Mouse (Mus musculus): Measurements from ENCODE around the gene Ivns1abp. TPM values are rescaled to one million over a fixed set of nuclear protein-coding genes. Genes with fewer than 3 reads are reported as not detected.
"Not testable (repeated sequence)": the region's sequence is repeated elsewhere in the genome, so short reads cannot be mapped to it uniquely, and the experiment has no call there.

Ivns1abp gene
- total and polyA plus RNA-seq, 3 experiments: 77.6 to 216 (median 197) TPM

DNA sequence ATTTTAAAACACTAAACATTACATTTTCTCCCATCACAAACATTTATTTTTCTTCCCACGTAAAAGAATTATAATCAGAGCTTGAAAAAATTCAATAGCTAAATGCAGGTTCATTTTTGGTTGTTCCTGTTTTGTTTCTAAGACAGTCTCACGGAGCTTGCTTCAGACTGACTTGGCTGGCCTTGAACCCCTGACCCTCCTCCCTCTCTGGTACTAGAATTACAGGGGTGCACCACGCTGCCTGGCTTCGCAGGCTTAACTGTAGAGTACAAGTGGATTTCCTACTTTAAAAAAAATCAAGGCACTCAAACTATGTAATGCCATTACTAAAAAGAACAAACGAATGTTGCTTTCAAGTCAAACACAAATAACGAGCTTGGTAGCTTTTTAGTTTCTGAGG lies 42.8 kb upstream of the Ivns1abp start:
- H3K9me3 ChIP-seq (replicated peaks; ENCODE audit: low read length): no peaks in the 10 kb centered on the region
- no peaks in the 10 kb centered on the region for H3K36me3 ChIP-seq (replicated peaks in 1 of 2; ENCODE audit: control insufficient read depth in 1 of 2, insufficient read depth in 1 of 2, low read length in 1 of 2)
- no peak overlapping the region for H3K4me3 ChIP-seq (replicated peaks in 1 of 3; ENCODE audit: low read depth in 2 of 3, low read length in 2 of 3, poor library complexity in 1 of 3)
- no peak overlapping the region for H3K9ac ChIP-seq (ENCODE audit: insufficient read depth, low read depth)
- dilution Hi-C loops (cut with MboI; ENCODE audit: extremely low pct_ligation_motif_present, extremely low pct_unique_long_range_greater_than_20kb, low sequenced_read_pairs): no loop called here
- DNase-seq (ENCODE audit: extremely low read depth): no peak
- H3K4me2 ChIP-seq (ENCODE audit: insufficient read depth, low read depth, poor library complexity, severe bottlenecking): no peak overlapping the region
- no peak overlapping the region for H3K27ac ChIP-seq (ENCODE audit: insufficient read depth, low read depth)
- in situ Hi-C loops (cut with MboI; ENCODE audit: low pct_ligation_motif_present, low pct_unique_long_range_greater_than_20kb, low sequenced_read_pairs): no loop called here
- peaks cover 5 to 15% of the 10 kb centered on the region in 2 experiments for H3K4me1 ChIP-seq (ENCODE audit: control insufficient read depth in 1 of 2, insufficient read depth in 2 of 2)
- H3K79me2 ChIP-seq (replicated peaks; ENCODE audit: control insufficient read depth, extremely low read depth, insufficient read depth, poor library complexity, severe bottlenecking): no peaks in the 10 kb centered on the region
- TF ChIP-seq CTCF (conservative IDR thresholded peaks at IDR 0.05 in 1 of 2, IDR thresholded peaks at IDR 0.05 in 1 of 2; ENCODE audit: low read depth in 2 of 2, low read length in 2 of 2) (no peak), MYC (IDR thresholded peaks at IDR 0.05; ENCODE audit: low read depth, low read length) (no peak)
- no peaks in the 10 kb centered on the region for H3K27me3 ChIP-seq (replicated peaks)

GRCm38 (mm10) chr1:151301904-151302303 lies 42.4 kb upstream of the Ivns1abp start:
- dilution Hi-C loops (cut with MboI; ENCODE audit: extremely low pct_ligation_motif_present, extremely low pct_unique_long_range_greater_than_20kb, low sequenced_read_pairs) (no loop called here), in situ Hi-C loops (cut with MboI; ENCODE audit: low pct_ligation_motif_present, low pct_unique_long_range_greater_than_20kb, low sequenced_read_pairs) (no loop called here)
- TF ChIP-seq JUND (conservative IDR thresholded peaks at IDR 0.05; ENCODE audit: low read depth, low read length) (no peak), MEF2A (IDR thresholded peaks at IDR 0.05; ENCODE audit: borderline replicate concordance, low read depth, low read length) (0 out of 2 replicates have a peak, but pooled peaks have one; percentile 14), POLR2AphosphoS2 (IDR thresholded peaks at IDR 0.05; ENCODE audit: low read depth, low read length) (no peak)
- Histone ChIP-seq H3K4me2 (ENCODE audit: insufficient read depth, low read depth, poor library complexity, severe bottlenecking) (no peak overlapping the region), H3K36me3 (replicated peaks in 1 of 2; ENCODE audit: control insufficient read depth in 1 of 2, insufficient read depth in 1 of 2, low read length in 1 of 2) (no peaks in the 10 kb centered on the region), H3K9me3 (replicated peaks; ENCODE audit: low read length) (no peaks in the 10 kb centered on the region), H3K9ac (ENCODE audit: insufficient read depth, low read depth) (no peak overlapping the region), H3K27me3 (replicated peaks) (no peaks in the 10 kb centered on the region), H3K4me1 (ENCODE audit: control insufficient read depth in 1 of 2, insufficient read depth in 2 of 2) (peaks cover 5 to 15% of the 10 kb centered on the region in 2 experiments), H3K79me2 (replicated peaks; ENCODE audit: control insufficient read depth, extremely low read depth, insufficient read depth, poor library complexity, severe bottlenecking) (no peaks in the 10 kb centered on the region), H3K27ac (ENCODE audit: insufficient read depth, low read depth) (no peak overlapping the region), H3K4me3 (replicated peaks in 1 of 3; ENCODE audit: low read depth in 2 of 3, low read length in 2 of 3, poor library complexity in 1 of 3) (no peak overlapping the region)
- no peak for DNase-seq (ENCODE audit: extremely low read depth)

DNA sequence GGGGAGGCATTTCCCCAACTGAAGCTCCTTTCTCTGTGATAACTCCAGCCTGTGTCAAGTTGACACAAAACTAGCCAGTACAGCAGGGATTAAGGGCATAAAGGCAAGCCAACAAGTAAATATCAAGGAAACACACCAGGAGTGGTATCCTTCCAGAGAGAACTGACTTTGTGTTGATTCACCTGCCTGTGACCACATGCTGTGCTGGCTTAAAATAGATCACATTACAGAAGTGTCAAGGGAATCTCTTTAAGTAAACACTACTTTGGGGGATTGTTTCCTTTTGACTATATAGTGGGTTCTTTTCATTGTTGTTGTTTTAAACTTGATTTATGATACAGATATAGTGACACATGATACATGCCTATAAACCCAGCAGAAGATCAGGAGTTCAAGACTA lies 41.0 kb upstream of the Ivns1abp start:
- H3K27me3 ChIP-seq (replicated peaks): no peaks in the 10 kb centered on the region
- H3K4me3 ChIP-seq (replicated peaks in 1 of 3; ENCODE audit: low read depth in 2 of 3, low read length in 2 of 3, poor library complexity in 1 of 3): no peak overlapping the region
- H3K79me2 ChIP-seq (replicated peaks; ENCODE audit: control insufficient read depth, extremely low read depth, insufficient read depth, poor library complexity, severe bottlenecking): no peaks in the 10 kb centered on the region
- H3K9me3 ChIP-seq (replicated peaks; ENCODE audit: low read length): no peaks in the 10 kb centered on the region
- DNase-seq (ENCODE audit: extremely low read depth): no peak
- no peak overlapping the region for H3K4me2 ChIP-seq (ENCODE audit: insufficient read depth, low read depth, poor library complexity, severe bottlenecking)
- H3K27ac ChIP-seq (ENCODE audit: insufficient read depth, low read depth): no peak overlapping the region
- TF ChIP-seq ZNF384 (IDR thresholded peaks at IDR 0.05; ENCODE audit: low read depth, low read length) (no peak), MAX (IDR thresholded peaks at IDR 0.05; ENCODE audit: low read length) (no peak), MXI1 (IDR thresholded peaks at IDR 0.05; ENCODE audit: low read depth, low read length) (no peak), PAX5 (IDR thresholded peaks at IDR 0.05; ENCODE audit: low read length) (no peak), TCF12 (IDR thresholded peaks at IDR 0.05; ENCODE audit: low read depth, low read length) (no peak), MEF2A (IDR thresholded peaks at IDR 0.05; ENCODE audit: borderline replicate concordance, low read depth, low read length) (no peak), JUN (IDR thresholded peaks at IDR 0.05; ENCODE audit: insufficient read depth, low read depth, low read length) (no peak), POLR2AphosphoS2 (IDR thresholded peaks at IDR 0.05; ENCODE audit: low read depth, low read length) (no peak), NELFE (IDR thresholded peaks at IDR 0.05; ENCODE audit: low read depth, low read length) (no peak), KAT2A (IDR thresholded peaks at IDR 0.05; ENCODE audit: insufficient replicate concordance, low read length) (no peak), CHD2 (IDR thresholded peaks at IDR 0.05; ENCODE audit: low read length) (no peak), BHLHE40 (IDR thresholded peaks at IDR 0.05; ENCODE audit: low read depth, low read length) (no peak), MAFK (IDR thresholded peaks at IDR 0.05; ENCODE audit: insufficient replicate concordance, low read length) (no peak), HCFC1 (IDR thresholded peaks at IDR 0.05; ENCODE audit: low read depth, low read length) (no peak), SMC3 (IDR thresholded peaks at IDR 0.05; ENCODE audit: low read depth, low read length) (no peak), POLR2A (IDR thresholded peaks at IDR 0.05; ENCODE audit: low read depth, low read length) (no peak), MYC (IDR thresholded peaks at IDR 0.05; ENCODE audit: low read depth, low read length) (no peak), USF1 (IDR thresholded peaks at IDR 0.05; ENCODE audit: low read depth, low read length) (no peak)
- H3K36me3 ChIP-seq (replicated peaks in 1 of 2; ENCODE audit: control insufficient read depth in 1 of 2, insufficient read depth in 1 of 2, low read length in 1 of 2): no peaks in the 10 kb centered on the region
- H3K9ac ChIP-seq (ENCODE audit: insufficient read depth, low read depth): no peak overlapping the region
- dilution Hi-C loops (cut with MboI; ENCODE audit: extremely low pct_ligation_motif_present, extremely low pct_unique_long_range_greater_than_20kb, low sequenced_read_pairs) (no loop called here), in situ Hi-C loops (cut with MboI; ENCODE audit: low pct_ligation_motif_present, low pct_unique_long_range_greater_than_20kb, low sequenced_read_pairs) (no loop called here)
- H3K4me1 ChIP-seq (ENCODE audit: control insufficient read depth in 1 of 2, insufficient read depth in 2 of 2): peaks cover 5 to 15% of the 10 kb centered on the region in 2 experiments

- H3K27me3 ChIP-seq (replicated peaks); H3K9ac ChIP-seq (ENCODE audit: insufficient read depth, low read depth); H3K4me2 ChIP-seq (ENCODE audit: insufficient read depth, low read depth, poor library complexity, severe bottlenecking); DNase-seq (ENCODE audit: extremely low read depth); dilution Hi-C loops (cut with MboI; ENCODE audit: extremely low pct_ligation_motif_present, extremely low pct_unique_long_range_greater_than_20kb, low sequenced_read_pairs); H3K79me2 ChIP-seq (replicated peaks; ENCODE audit: control insufficient read depth, extremely low read depth, insufficient read depth, poor library complexity, severe bottlenecking); H3K4me3 ChIP-seq (replicated peaks in 1 of 3; ENCODE audit: low read depth in 2 of 3, low read length in 2 of 3, poor library complexity in 1 of 3); H3K27ac ChIP-seq (ENCODE audit: insufficient read depth, low read depth); H3K36me3 ChIP-seq (replicated peaks in 1 of 2; ENCODE audit: control insufficient read depth in 1 of 2, insufficient read depth in 1 of 2, low read length in 1 of 2); in situ Hi-C loops (cut with MboI; ENCODE audit: low pct_ligation_motif_present, low pct_unique_long_range_greater_than_20kb, low sequenced_read_pairs); H3K9me3 ChIP-seq (replicated peaks; ENCODE audit: low read length): not testable (repeated sequence)
- H3K4me1 ChIP-seq (ENCODE audit: control insufficient read depth in 1 of 2, insufficient read depth in 2 of 2): peaks cover 5 to 15% of the 10 kb centered on the region in 2 experiments
Measured at GRCm38 (mm10) chr1:151305001-151305400, 39.3 kb upstream of the Ivns1abp start.
